Mouse (Mus musculus) megakaryocyte, embryonic 14.5 days (primary cell): ENCODE results near the gene Col13a1.

Source experiments
- FLI1 ChIP-seq: IDR thresholded peaks from 2 replicates; pipeline ENCODE4 v1.6.1; 2012; ENCODE audit warnings: low read length, inconsistent platforms, mixed read lengths
- GATA1 ChIP-seq: IDR thresholded peaks from 3 replicates; pipeline ENCODE4 v1.6.1; 2012; ENCODE audit warnings: mixed read lengths, low read length, inconsistent platforms, borderline replicate concordance

GRCm38 (mm10) chr10:61811987-61812386, 166.9 kb downstream of the Col13a1 start:
- no peak for TF ChIP-seq GATA1
- no peak for TF ChIP-seq FLI1
